Comparison of ENCODE assay signal across 12 mouse cellular contexts in the genomic region with DNA sequence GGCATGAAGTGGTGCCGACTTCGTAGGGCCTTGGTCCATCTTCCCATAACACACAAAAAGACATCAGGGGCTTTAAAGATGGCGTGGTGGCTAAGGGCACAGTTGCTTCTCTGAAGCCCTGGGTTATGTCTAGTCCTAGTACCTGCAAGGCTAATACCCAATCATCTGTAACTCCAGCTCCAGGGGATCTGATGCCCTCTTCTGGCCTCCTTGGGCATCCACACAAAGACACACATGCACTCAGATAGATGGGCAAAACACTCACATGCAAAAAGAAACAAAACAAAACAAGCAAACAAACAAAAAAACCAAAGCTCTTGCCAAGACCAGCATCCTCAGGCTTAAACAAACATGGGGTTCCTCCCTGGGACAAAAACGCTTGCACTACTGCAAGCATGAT. TPM values are rescaled to one million over a fixed set of nuclear protein-coding genes. Genes with fewer than 3 reads are reported as not detected.
DNase-seq lines count a peak whose midpoint lies in the region; ATAC-seq and TF ChIP-seq lines count a peak whose summit lies in the region.
"Had no signal": no experiment of that assay in that cellular context is flagged by ENCODE, and none has a peak within 500 bp of the region (broad histone marks: within the 10 kb centered on the region; RNA-seq: fewer than 3 reads in every experiment).

No protein-coding gene starts in this region.

- no peak overlapping the region for H3K9ac ChIP-seq in heart, embryonic 15.5 days
- H3K9ac ChIP-seq in midbrain, postnatal 0 days (replicated peaks; ENCODE audit: low read length, poor library complexity, severe bottlenecking): no peak overlapping the region
- no peak overlapping the region for H3K9ac ChIP-seq in midbrain, embryonic 11.5 days (ENCODE audit: low read length)
- no peak overlapping the region for H3K9ac ChIP-seq in hindbrain, embryonic 11.5 days (ENCODE audit: low read depth, low read length)
- H3K9ac ChIP-seq: neural tube, embryonic 12.5 days had no signal

- H3K9me3 ChIP-seq in heart, embryonic 15.5 days (replicated peaks): no peaks in the 10 kb centered on the region
- H3K9me3 ChIP-seq in midbrain, postnatal 0 days (ENCODE audit: low read length): no peaks in the 10 kb centered on the region
- H3K9me3 ChIP-seq in midbrain, embryonic 11.5 days (ENCODE audit: control insufficient read depth, low read length): no peaks in the 10 kb centered on the region
- H3K9me3 ChIP-seq in hindbrain, embryonic 11.5 days (ENCODE audit: control insufficient read depth, low read length): no peaks in the 10 kb centered on the region
- H3K9me3 ChIP-seq: midbrain, embryonic 10.5 days; neural tube, embryonic 12.5 days had no signal

- no peak overlapping the region for H3K4me2 ChIP-seq in heart, embryonic 15.5 days
- no peak overlapping the region for H3K4me2 ChIP-seq in midbrain, postnatal 0 days (ENCODE audit: low read depth, low read length, poor library complexity, severe bottlenecking)
- no peak overlapping the region for H3K4me2 ChIP-seq in midbrain, embryonic 11.5 days
- no peak overlapping the region for H3K4me2 ChIP-seq in hindbrain, embryonic 11.5 days (replicated peaks; ENCODE audit: low read depth, low read length)
- H3K4me2 ChIP-seq: neural tube, embryonic 12.5 days had no signal

- peak overlapping the region; percentile 51 for H3K27ac ChIP-seq in heart, embryonic 15.5 days
- H3K27ac ChIP-seq in midbrain, postnatal 0 days (ENCODE audit: low read depth, low read length): no peak overlapping the region
- H3K27ac ChIP-seq in midbrain, embryonic 11.5 days (ENCODE audit: low read depth, low read length): no peak overlapping the region
- H3K27ac ChIP-seq in hindbrain, embryonic 11.5 days (ENCODE audit: low read depth, low read length): no peak overlapping the region
- H3K27ac ChIP-seq: midbrain, embryonic 10.5 days; neural tube, embryonic 12.5 days had no signal

- TF ChIP-seq CTCF in midbrain, postnatal 0 days (IDR thresholded peaks at IDR 0.05): peak; percentile 54

- DNase-seq in heart, postnatal 10 days: no peak
- no peak for DNase-seq in midbrain, postnatal 0 days (ENCODE audit: low spot score)
- DNase-seq in midbrain, embryonic 11.5 days (ENCODE audit: low spot score, missing footprints): no peak
- DNase-seq in ZHBTc4 (ENCODE audit: low read depth, low spot score): peak; percentile 43
- DNase-seq in adrenal gland, adult 8-10 months: no peak
- DNase-seq in hindbrain, embryonic 11.5 days (ENCODE audit: low spot score): no peak
- DNase-seq: cerebellum, postnatal 25 days had no signal

- intact Hi-C loops in heart, postnatal 10 days (cut with DNase I): loop anchor here (5.0 kb wide), 1 partner anchor 76 kb away; no protein-coding TSS in a partner anchor

- H3K36me3 ChIP-seq in heart, embryonic 15.5 days: no peaks in the 10 kb centered on the region; the same call in 1 of the 2 replicates
- H3K36me3 ChIP-seq in midbrain, postnatal 0 days (ENCODE audit: insufficient read depth, low read length): peaks cover 2% of the 10 kb centered on the region
- H3K36me3 ChIP-seq in midbrain, embryonic 11.5 days (ENCODE audit: control insufficient read depth, insufficient read depth, low read length): no peaks in the 10 kb centered on the region
- no peaks in the 10 kb centered on the region for H3K36me3 ChIP-seq in hindbrain, embryonic 11.5 days (ENCODE audit: control insufficient read depth, insufficient read depth, low read length)
- H3K36me3 ChIP-seq: neural tube, embryonic 12.5 days had no signal

- ATAC-seq in heart, embryonic 15.5 days (replicated peaks; ENCODE audit: insufficient number of reproducible peaks, insufficient read depth, low FRiP score, low read depth): no peak
- ATAC-seq in midbrain, postnatal 0 days (ENCODE audit: low FRiP score): no peak
- ATAC-seq in midbrain, embryonic 11.5 days (ENCODE audit: low FRiP score): no peak
- ATAC-seq in hindbrain, embryonic 11.5 days (ENCODE audit: low FRiP score): no peak
- ATAC-seq: inflammation-experienced regulatory T-cells, adult 6 months had no signal

- H3K4me1 ChIP-seq in heart, embryonic 15.5 days (replicated peaks): peaks cover 35% of the 10 kb centered on the region
- H3K4me1 ChIP-seq in midbrain, postnatal 0 days (ENCODE audit: insufficient read depth, low read length): no peaks in the 10 kb centered on the region
- peaks cover 19% of the 10 kb centered on the region for H3K4me1 ChIP-seq in midbrain, embryonic 11.5 days (ENCODE audit: control insufficient read depth, insufficient read depth, low read length)
- H3K4me1 ChIP-seq in hindbrain, embryonic 11.5 days (replicated peaks; ENCODE audit: control insufficient read depth, insufficient read depth, low read length): peaks cover 9% of the 10 kb centered on the region; the same call in 1 of the 2 replicates

- 65% methylated on average over 4 of the region's 4 CpGs for WGBS in heart, embryonic 15.5 days
- 89% methylated on average over 4 of the region's 4 CpGs for WGBS in midbrain, postnatal 0 days
- WGBS in midbrain, embryonic 11.5 days: 82% methylated on average over 4 of the region's 4 CpGs
- 84% methylated on average over 4 of the region's 4 CpGs for WGBS in hindbrain, embryonic 11.5 days

- H3K4me3 ChIP-seq in heart, embryonic 15.5 days: no peak overlapping the region
- no peak overlapping the region for H3K4me3 ChIP-seq in midbrain, postnatal 0 days (ENCODE audit: low read depth, low read length)
- no peak overlapping the region for H3K4me3 ChIP-seq in midbrain, embryonic 11.5 days (ENCODE audit: low read depth, low read length)
- H3K4me3 ChIP-seq in hindbrain, embryonic 11.5 days (ENCODE audit: low read depth, low read length): no peak overlapping the region
- H3K4me3 ChIP-seq: erythroblast, embryonic 14.5 days; midbrain, embryonic 10.5 days; neural tube, embryonic 12.5 days had no signal

- no peaks in the 10 kb centered on the region for H3K27me3 ChIP-seq in heart, embryonic 15.5 days
- no peaks in the 10 kb centered on the region for H3K27me3 ChIP-seq in midbrain, postnatal 0 days (ENCODE audit: insufficient read depth, low read length)
- no peaks in the 10 kb centered on the region for H3K27me3 ChIP-seq in midbrain, embryonic 11.5 days (ENCODE audit: control insufficient read depth, insufficient read depth, low read length)
- H3K27me3 ChIP-seq in hindbrain, embryonic 11.5 days (ENCODE audit: control insufficient read depth, insufficient read depth, low read length): no peaks in the 10 kb centered on the region
- H3K27me3 ChIP-seq: neural tube, embryonic 12.5 days had no signal

RNA-seq across cellular contexts. Expression of a gene that starts 24.9 kb away (rescaled TPM):
- 72.7 and 95.4 TPM in 2 replicates for polyA plus RNA-seq in heart, embryonic 15.5 days (2015; fragmentation: Nextera tagmentation; extraction: Ambion mirVana)
- 10 to 100 TPM; 73.1 to 76.1 TPM for total RNA-seq in heart, postnatal 10 days (2021)
- total RNA-seq in midbrain, postnatal 0 days (2014; rRNA removed): 157 and 311 TPM in 2 replicates
- 165 and 171 TPM in 2 replicates for polyA plus RNA-seq in midbrain, postnatal 0 days (2015; fragmentation: Nextera tagmentation; extraction: Ambion mirVana)
- 201 and 205 TPM in 2 replicates for polyA plus RNA-seq in midbrain, embryonic 11.5 days (2014; fragmentation: Nextera tagmentation; extraction: Ambion mirVana)
- 10 to 100 TPM; 47.0 to 99.8 (median 77.0) TPM for total RNA-seq in adrenal gland, adult 8-10 months (2022)
- polyA plus RNA-seq in hindbrain, embryonic 11.5 days (2014; fragmentation: Nextera tagmentation; extraction: Ambion mirVana): 192 and 230 TPM in 2 replicates
